Mouse (Mus musculus) forebrain, embryonic 16.5 days (tissue): ENCODE results near the gene 9530053A07Rik. TPM values are rescaled to one million over a fixed set of nuclear protein-coding genes. Genes with fewer than 3 reads are reported as not detected.
"Not testable (repeated sequence)": the region's sequence is repeated elsewhere in the genome, so short reads cannot be mapped to it uniquely, and the experiment has no call there.

Experiments used
- ATAC-seq: fragments of 200-750 bp; cut with Nextera tagmentation; 2 replicates; pipeline ENCODE4 v1.8.0; 2017; ENCODE audit warnings: mild to moderate bottlenecking, moderate library complexity
- H3K27ac ChIP-seq: fragments of 300-500 bp; sonication (generic); 2 replicates; pipeline ENCODE4 v1.5.1; 2014; ENCODE audit warnings: low read length, control low read depth
- H3K27me3 ChIP-seq: fragments of 300-500 bp; sonication (generic); replicated peaks from 2 replicates; pipeline ENCODE4 v1.6.1; 2014; ENCODE audit warnings: low read length; ENCODE audit not compliant: control insufficient read depth, insufficient read depth
- H3K36me3 ChIP-seq: fragments of 300-500 bp; sonication (generic); 2 replicates; pipeline ENCODE4 v1.6.1; 2014; ENCODE audit not compliant: control insufficient read depth, insufficient read depth
- H3K4me1 ChIP-seq: fragments of 300-500 bp; sonication (generic); replicated peaks from 2 replicates; pipeline ENCODE4 v1.6.1; 2014; ENCODE audit warnings: low read length; ENCODE audit not compliant: control insufficient read depth, insufficient read depth
- H3K4me2 ChIP-seq: fragments of 300-500 bp; sonication (generic); 2 replicates; pipeline ENCODE4 v1.6.1; 2014; ENCODE audit warnings: mild to moderate bottlenecking, low read length, control low read depth
- H3K4me3 ChIP-seq: fragments of 300-500 bp; sonication (generic); replicated peaks from 2 replicates; pipeline ENCODE4 v1.5.1; 2014; ENCODE audit warnings: mild to moderate bottlenecking, low read length, control low read depth
- H3K9ac ChIP-seq: fragments of 300-500 bp; sonication (generic); replicated peaks from 2 replicates; pipeline ENCODE4 v1.6.1; 2014; ENCODE audit warnings: low read depth, low read length, control low read depth
- H3K9me3 ChIP-seq: fragments of 300-500 bp; sonication (generic); 2 replicates; pipeline ENCODE4 v1.6.1; 2016; ENCODE audit warnings: low read length; ENCODE audit not compliant: control insufficient read depth
- WGBS: fragments of 180-500 bp; shearing (Covaris S2); extraction: QIAGEN DNeasy Blood & Tissue Kit; methylation state at CpG from one replicate; pipeline ENCODE4 v1.1.7; 2014; 5-methylcytosine and 5-hydroxymethylcytosine counted together
- polyA plus RNA-seq: library from polyadenylated mRNA; unstranded; fragments of >200 nt; fragmentation: Nextera tagmentation; extraction: Ambion mirVana; gene quantifications from 2 replicates; pipeline ENCODE4 v1.2.1, GENCODE M21; 2015

The 9530053A07Rik gene
- polyA plus RNA-seq, 1 experiment from 2014 or later: 0.14 TPM

- WGBS: 86% methylated on average over 2 of the region's 2 CpGs
- Histone ChIP-seq H3K9ac (no peak overlapping the region), H3K27me3 (no peaks in the 10 kb centered on the region), H3K4me2 (no peak overlapping the region), H3K4me1 (no peaks in the 10 kb centered on the region), H3K27ac (no peak overlapping the region), H3K9me3 (no peaks in the 10 kb centered on the region), H3K36me3 (no peaks in the 10 kb centered on the region), H3K4me3 (no peak overlapping the region)
- no peak for ATAC-seq
Measured at GRCm38 (mm10) chr7:28114648-28115047, 14.6 kb upstream of the 9530053A07Rik start.

- Histone ChIP-seq H3K9me3 (no peaks in the 10 kb centered on the region), H3K36me3 (no peaks in the 10 kb centered on the region), H3K27me3 (no peaks in the 10 kb centered on the region), H3K4me3 (no peak overlapping the region), H3K4me1 (no peaks in the 10 kb centered on the region), H3K4me2 (no peak overlapping the region), H3K27ac (no peak overlapping the region), H3K9ac (no peak overlapping the region)
- ATAC-seq: no peak
- WGBS: 57% methylated on average over 5 of the region's 5 CpGs
Measured at GRCm38 (mm10) chr7:28137613-28138012, 8.3 kb downstream of the 9530053A07Rik start.

- H3K9ac ChIP-seq: no peak overlapping the region
- no peak overlapping the region for H3K27ac ChIP-seq
- 16% methylated on average over 3 of the region's 3 CpGs for WGBS
- peaks cover 5% of the 10 kb centered on the region; the same call in 1 of the 2 replicates for H3K9me3 ChIP-seq
- H3K4me2 ChIP-seq: no peak overlapping the region
- peak; percentile 33; the same call in 1 of the 2 replicates for ATAC-seq
- no peaks in the 10 kb centered on the region for H3K4me1 ChIP-seq
- 0 out of 2 replicates have a peak, but pooled peaks cover 3% of the 10 kb centered on the region for H3K27me3 ChIP-seq
- H3K36me3 ChIP-seq: no peaks in the 10 kb centered on the region
- no peak overlapping the region for H3K4me3 ChIP-seq
Measured at GRCm38 (mm10) chr7:28148263-28148662, 19.0 kb downstream of the 9530053A07Rik start.

DNA sequence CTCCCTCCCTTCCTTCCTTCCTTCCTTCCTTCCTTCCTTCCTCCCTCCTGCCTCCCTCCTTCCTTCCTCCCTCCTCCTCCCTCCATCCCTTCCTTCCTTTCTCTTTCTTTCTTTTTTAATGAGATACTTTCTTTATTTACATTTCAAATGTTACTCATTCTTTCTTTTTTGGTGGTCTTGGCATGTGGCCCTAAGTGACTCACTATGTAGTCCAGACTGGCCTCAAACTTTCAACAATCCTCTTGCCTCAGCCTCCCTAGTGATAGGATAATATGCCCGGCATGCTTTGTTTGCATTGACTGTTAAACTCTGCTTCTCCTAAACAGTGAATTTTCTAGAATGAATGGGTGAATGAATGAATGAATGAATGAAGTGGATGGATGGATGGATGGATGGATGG lies 20.6 kb downstream of the 9530053A07Rik start:
- no peaks in the 10 kb centered on the region for H3K36me3 ChIP-seq
- H3K9ac ChIP-seq: no peak overlapping the region
- H3K4me1 ChIP-seq: no peaks in the 10 kb centered on the region
- no peak for ATAC-seq
- H3K4me3 ChIP-seq: no peak overlapping the region
- H3K4me2 ChIP-seq: no peak overlapping the region
- 93% methylated on average over 1 of the region's 1 CpGs for WGBS
- 0 out of 2 replicates have a peak, but pooled peaks cover 3% of the 10 kb centered on the region for H3K27me3 ChIP-seq
- no peak overlapping the region for H3K27ac ChIP-seq
- H3K9me3 ChIP-seq: no peaks in the 10 kb centered on the region

GRCm38 (mm10) chr7:28151584-28152221 lies 22.4 kb downstream of the 9530053A07Rik start:
- no peak for ATAC-seq
- WGBS: 17% methylated on average over 13 of the region's 13 CpGs
- no peaks in the 10 kb centered on the region for H3K4me1 ChIP-seq
- H3K27me3 ChIP-seq: 0 out of 2 replicates have a peak, but pooled peaks cover under 1% of the 10 kb centered on the region
- no peaks in the 10 kb centered on the region for H3K9me3 ChIP-seq
- H3K4me3 ChIP-seq: no peak overlapping the region
- H3K9ac ChIP-seq: no peak overlapping the region
- no peaks in the 10 kb centered on the region for H3K36me3 ChIP-seq
- no peak overlapping the region for H3K27ac ChIP-seq
- no peak overlapping the region for H3K4me2 ChIP-seq

DNA sequence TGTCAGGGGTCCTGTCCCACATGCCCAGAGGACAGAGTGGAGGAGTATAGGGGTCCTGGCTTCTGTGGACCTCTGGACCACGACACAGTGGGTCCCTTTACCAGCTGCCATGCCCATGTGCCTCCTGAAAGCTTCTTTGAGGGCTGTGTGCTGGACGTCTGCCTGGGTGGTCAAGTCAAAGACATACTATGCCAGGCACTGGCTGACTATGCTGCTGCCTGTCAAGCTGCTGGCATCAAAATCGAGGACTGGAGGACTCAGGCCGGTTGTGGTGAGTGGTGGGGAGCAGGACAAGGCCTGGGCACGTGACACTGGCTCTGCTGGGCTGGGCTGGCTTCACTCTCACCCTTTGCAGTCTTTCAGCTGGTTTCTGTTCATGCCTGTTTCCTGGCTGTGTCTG lies 24.3 kb downstream of the 9530053A07Rik start:
- not testable (repeated sequence) for H3K27me3 ChIP-seq

DNA sequence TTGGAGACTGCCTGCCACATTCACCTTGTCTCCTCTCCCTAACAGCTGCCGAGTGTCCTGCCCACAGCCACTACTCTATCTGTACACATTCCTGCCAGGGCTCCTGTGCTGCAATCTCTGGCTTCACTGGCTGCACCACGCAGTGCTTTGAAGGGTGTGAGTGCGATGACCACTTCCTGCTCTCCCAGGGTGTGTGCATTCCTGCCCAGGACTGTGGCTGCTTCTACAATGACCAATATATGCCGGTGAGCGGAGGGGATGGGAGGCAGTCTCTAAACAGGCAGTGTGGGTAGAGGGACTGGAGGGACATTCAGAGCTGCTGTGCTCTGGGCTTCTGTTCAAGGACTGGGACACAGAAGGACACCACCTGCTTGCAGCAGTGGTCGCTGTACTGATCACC lies 30.0 kb downstream of the 9530053A07Rik start:
- no peaks in the 10 kb centered on the region for H3K27me3 ChIP-seq
- H3K4me3 ChIP-seq: no peak overlapping the region
- H3K4me1 ChIP-seq: no peaks in the 10 kb centered on the region
- H3K36me3 ChIP-seq: no peaks in the 10 kb centered on the region
- no peak overlapping the region for H3K9ac ChIP-seq
- 72% methylated on average over 6 of the region's 6 CpGs for WGBS
- no peak overlapping the region for H3K27ac ChIP-seq
- no peak for ATAC-seq
- no peaks in the 10 kb centered on the region for H3K9me3 ChIP-seq
- H3K4me2 ChIP-seq: no peak overlapping the region

More for the DNA sequence above, 24.3 kb downstream of the 9530053A07Rik start:
- H3K36me3 ChIP-seq, H3K4me1 ChIP-seq, H3K9me3 ChIP-seq, H3K4me2 ChIP-seq, H3K27ac ChIP-seq, H3K9ac ChIP-seq, ATAC-seq, H3K4me3 ChIP-seq: not testable (repeated sequence)
- 42% methylated on average over 5 of the region's 5 CpGs for WGBS

DNA sequence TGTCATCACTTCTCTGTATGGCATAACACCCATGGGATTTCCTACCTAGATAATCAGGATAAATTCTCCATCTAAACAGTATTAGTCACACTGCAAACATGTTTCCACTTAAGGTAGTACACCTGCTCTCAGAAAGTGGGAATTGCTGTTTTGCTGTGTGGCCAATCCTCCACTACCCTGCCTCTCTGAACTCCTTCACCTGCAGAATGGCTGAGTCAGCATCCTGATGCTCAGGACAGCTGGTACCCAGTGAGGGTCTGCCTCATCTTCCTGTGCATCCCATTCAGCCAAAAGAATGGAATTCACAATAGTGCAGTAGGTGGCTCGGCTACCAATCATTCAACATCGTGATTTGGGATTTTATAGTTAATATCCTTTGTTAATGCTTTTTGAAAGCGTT lies 30.6 kb downstream of the 9530053A07Rik start:
- Histone ChIP-seq H3K9ac (no peak overlapping the region), H3K4me1 (no peaks in the 10 kb centered on the region), H3K4me3 (no peak overlapping the region), H3K27ac (no peak overlapping the region), H3K27me3 (no peaks in the 10 kb centered on the region), H3K4me2 (no peak overlapping the region), H3K9me3 (no peaks in the 10 kb centered on the region), H3K36me3 (no peaks in the 10 kb centered on the region)
- no peak for ATAC-seq
- 73% methylated on average over 3 of the region's 3 CpGs for WGBS

- no peaks in the 10 kb centered on the region for H3K36me3 ChIP-seq
- 60% methylated on average over 9 of the region's 9 CpGs for WGBS
- H3K4me2 ChIP-seq: no peak overlapping the region
- H3K9ac ChIP-seq: no peak overlapping the region
- H3K27me3 ChIP-seq: no peaks in the 10 kb centered on the region
- no peak for ATAC-seq
- no peak overlapping the region for H3K27ac ChIP-seq
- H3K9me3 ChIP-seq: peaks cover 3% of the 10 kb centered on the region; the same call in 1 of the 2 replicates
- no peaks in the 10 kb centered on the region for H3K4me1 ChIP-seq
- H3K4me3 ChIP-seq: no peak overlapping the region
Measured at GRCm38 (mm10) chr7:28161163-28161749, 32.0 kb downstream of the 9530053A07Rik start.
